Mouse (Mus musculus): ENCODE measurements around the gene Cdca3. TPM values are rescaled to one million over a fixed set of nuclear protein-coding genes. Genes with fewer than 3 reads are reported as not detected.
A peak's percentile ranks its signal among the peaks of the same experiment; 100 is the strongest.
"Not testable (repeated sequence)": the region's sequence is repeated elsewhere in the genome, so short reads cannot be mapped to it uniquely, and the experiment has no call there.

Cdca3 gene
- total RNA-seq (2015) = 130 and 145 TPM in 2 replicates
- total RNA-seq (2017) = 149 and 159 TPM in 2 replicates

GRCm38 (mm10) chr6:124828868-124829798, at the start of gene Cdca3, which contains the start of gene Usp5:
TSS of gene Cdca3 (plus strand) at chr6:124829547.
TSS of gene Usp5 (minus strand) at chr6:124829484.
- ATAC-seq (replicated peaks; ENCODE audit: poor library complexity) = peak; percentile 74

GRCm38 (mm10) chr6:124779984-124780416, 49.3 kb upstream of the Cdca3 start:
- ATAC-seq (replicated peaks; ENCODE audit: poor library complexity) = no peak; the same call in 1 of the 2 replicates

- ATAC-seq (replicated peaks; ENCODE audit: poor library complexity) = no peak
Measured at GRCm38 (mm10) chr6:124780917-124781316, 48.4 kb upstream of the Cdca3 start.

GRCm38 (mm10) chr6:124782436-124782835, 46.9 kb upstream of the Cdca3 start:
- peak; percentile 43 for ATAC-seq (replicated peaks; ENCODE audit: poor library complexity)

- ATAC-seq (replicated peaks; ENCODE audit: poor library complexity) = peak; percentile 85
Measured at GRCm38 (mm10) chr6:124786756-124787420, 42.5 kb upstream of the Cdca3 start.

- ATAC-seq (replicated peaks; ENCODE audit: poor library complexity) = no peak
Measured at GRCm38 (mm10) chr6:124787722-124788121, 41.6 kb upstream of the Cdca3 start.

GRCm38 (mm10) chr6:124789519-124789918, 39.8 kb upstream of the Cdca3 start:
- ATAC-seq (replicated peaks; ENCODE audit: poor library complexity) = no peak

GRCm38 (mm10) chr6:124790121-124790520, 39.2 kb upstream of the Cdca3 start:
- peak; percentile 53; the same call in 1 of the 2 replicates for ATAC-seq (replicated peaks; ENCODE audit: poor library complexity)

GRCm38 (mm10) chr6:124791911-124792310, 37.4 kb upstream of the Cdca3 start:
- no peak for ATAC-seq (replicated peaks; ENCODE audit: poor library complexity)

- no peak for ATAC-seq (replicated peaks; ENCODE audit: poor library complexity)
Measured at GRCm38 (mm10) chr6:124795781-124796180, 33.6 kb upstream of the Cdca3 start.

- no peak for ATAC-seq (replicated peaks; ENCODE audit: poor library complexity)
Measured at GRCm38 (mm10) chr6:124796200-124796599, 33.1 kb upstream of the Cdca3 start.

GRCm38 (mm10) chr6:124802400-124802799, 26.9 kb upstream of the Cdca3 start:
- ATAC-seq (replicated peaks; ENCODE audit: poor library complexity) = peak; percentile 26; the same call in 1 of the 2 replicates

GRCm38 (mm10) chr6:124803061-124803460, 26.3 kb upstream of the Cdca3 start:
- no peak for ATAC-seq (replicated peaks; ENCODE audit: poor library complexity)

- ATAC-seq (replicated peaks; ENCODE audit: poor library complexity) = not testable (repeated sequence)
Measured at GRCm38 (mm10) chr6:124803691-124804090, 25.7 kb upstream of the Cdca3 start.

GRCm38 (mm10) chr6:124804341-124804740, 25.0 kb upstream of the Cdca3 start:
- ATAC-seq (replicated peaks; ENCODE audit: poor library complexity) = no peak

- peak; percentile 69 for ATAC-seq (replicated peaks; ENCODE audit: poor library complexity)
Measured at GRCm38 (mm10) chr6:124805341-124806321, 23.7 kb upstream of the Cdca3 start.

- no peak for ATAC-seq (replicated peaks; ENCODE audit: poor library complexity)
Measured at GRCm38 (mm10) chr6:124806446-124807140, 22.8 kb upstream of the Cdca3 start.

GRCm38 (mm10) chr6:124807366-124807765, 22.0 kb upstream of the Cdca3 start:
- ATAC-seq (replicated peaks; ENCODE audit: poor library complexity) = no peak

GRCm38 (mm10) chr6:124807986-124808357, 21.4 kb upstream of the Cdca3 start:
- no peak for ATAC-seq (replicated peaks; ENCODE audit: poor library complexity)
